Mouse (Mus musculus): ENCODE measurements around the gene Dcaf6. TPM values are rescaled to one million over a fixed set of nuclear protein-coding genes. Genes with fewer than 3 reads are reported as not detected.

Dcaf6 gene
- polyA plus RNA-seq, 1 experiment from 2014 or later = 15.5 TPM

DNA sequence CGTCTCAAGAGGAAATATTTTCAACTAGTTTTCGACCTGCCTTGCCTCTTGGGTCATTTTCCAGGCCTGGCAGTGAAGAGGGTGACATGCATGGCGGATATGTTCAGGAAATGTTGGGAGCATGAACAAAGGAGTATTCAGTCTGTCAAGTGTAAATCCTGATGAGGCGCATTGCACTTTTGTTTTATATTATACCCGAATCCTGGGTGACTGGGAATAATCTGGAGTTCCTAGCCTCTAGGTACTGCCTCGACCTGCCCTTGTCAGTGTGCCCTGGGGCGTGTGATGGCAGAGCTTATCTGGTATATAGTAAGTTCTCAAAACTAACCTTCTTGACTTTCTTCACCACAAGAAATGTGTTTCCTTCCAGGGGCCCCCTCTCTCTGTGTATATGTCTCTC lies 176.2 kb downstream of the Dcaf6 start:
- Histone ChIP-seq H3K36me3 (no peaks in the 10 kb centered on the region), H3K9ac (no peak overlapping the region), H3K4me3 (no peak overlapping the region), H3K27me3 (replicated peaks) (peaks cover 58% of the 10 kb centered on the region), H3K4me2 (no peak overlapping the region), H3K27ac (no peak overlapping the region), H3K9me3 (replicated peaks) (no peaks in the 10 kb centered on the region), H3K4me1 (peaks cover 7% of the 10 kb centered on the region; the same call in 1 of the 2 replicates)
- no peak for ATAC-seq
- WGBS (ENCODE audit: insufficient replicate concordance) = 49% methylated on average over 7 of the region's 7 CpGs

DNA sequence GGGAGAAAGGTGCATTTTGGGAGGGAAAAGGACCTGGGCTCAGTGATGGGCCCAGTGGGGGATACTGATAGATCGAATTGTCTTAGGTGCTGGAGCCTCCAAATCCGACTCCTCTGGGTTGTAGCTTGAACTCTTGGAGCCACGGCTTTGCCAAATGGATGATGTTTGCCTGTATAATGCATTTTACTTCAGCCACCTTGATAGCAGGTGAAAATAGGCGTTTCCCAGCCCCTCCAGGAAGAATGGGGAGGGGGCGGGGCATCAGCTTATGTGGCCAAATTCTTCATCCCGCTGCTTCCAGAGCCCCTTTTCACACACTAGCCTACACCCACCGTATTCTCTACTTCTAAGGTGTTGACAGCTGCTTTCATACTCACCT lies 177.3 kb downstream of the Dcaf6 start:
- Histone ChIP-seq H3K9ac (no peak overlapping the region), H3K4me2 (peak overlapping the region; percentile 68; the same call in 1 of the 2 replicates), H3K27ac (no peak overlapping the region), H3K27me3 (replicated peaks) (peaks cover 58% of the 10 kb centered on the region), H3K4me1 (peaks cover 7% of the 10 kb centered on the region; the same call in 1 of the 2 replicates), H3K4me3 (peak overlapping the region; percentile 52; the same call in 1 of the 2 replicates), H3K36me3 (no peaks in the 10 kb centered on the region), H3K9me3 (replicated peaks) (no peaks in the 10 kb centered on the region)
- WGBS (ENCODE audit: insufficient replicate concordance) = 23% methylated on average over 7 of the region's 7 CpGs
- no peak for ATAC-seq

DNA sequence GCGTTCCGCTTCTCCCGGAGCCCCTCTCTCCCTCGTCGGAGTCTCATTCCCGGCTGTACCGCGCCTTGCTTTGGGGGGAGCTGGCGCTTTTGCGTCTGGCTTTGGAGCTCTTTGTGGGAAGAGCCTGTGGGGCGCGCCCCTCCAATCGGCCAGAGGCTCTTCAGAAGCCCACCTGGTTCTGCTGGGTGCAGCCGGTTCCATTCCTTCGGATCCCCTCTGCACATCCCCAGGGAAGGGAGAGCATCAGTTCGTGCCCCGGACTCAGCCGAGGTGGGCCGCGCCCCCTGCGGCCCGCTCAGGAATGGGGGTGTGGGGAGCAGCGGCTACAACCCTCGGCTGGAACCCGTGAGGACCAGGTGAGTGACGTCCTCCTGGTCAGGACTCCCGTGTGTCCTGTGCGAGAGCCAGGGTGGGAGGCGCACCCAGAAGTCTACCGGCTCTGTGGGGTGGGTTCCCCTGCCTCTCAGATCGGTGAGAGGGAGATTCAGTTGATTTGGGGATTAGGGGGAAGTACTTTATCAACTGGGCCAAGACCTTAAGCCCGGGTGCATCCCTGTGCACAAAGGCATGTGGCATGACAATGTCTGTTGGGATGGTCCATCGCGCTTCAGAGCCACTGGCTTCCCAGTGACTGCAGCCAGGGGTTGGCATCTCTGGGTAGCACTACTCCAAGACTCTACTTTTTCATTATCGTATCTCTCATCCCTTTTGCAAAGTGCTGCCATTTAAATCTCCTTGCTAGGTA lies 177.9 kb downstream of the Dcaf6 start:
- Histone ChIP-seq H3K9me3 (replicated peaks) (no peaks in the 10 kb centered on the region), H3K36me3 (no peaks in the 10 kb centered on the region), H3K4me3 (peak overlapping the region; percentile 52), H3K4me1 (peaks cover 7% of the 10 kb centered on the region; the same call in 1 of the 2 replicates), H3K4me2 (peak overlapping the region; percentile 68), H3K9ac (peak overlapping the region; percentile 33; the same call in 1 of the 2 replicates), H3K27ac (no peak overlapping the region), H3K27me3 (replicated peaks) (peaks cover 58% of the 10 kb centered on the region)
- no peak; the same call in 1 of the 2 replicates for ATAC-seq
- WGBS (ENCODE audit: insufficient replicate concordance) = under 1% methylated on average over 35 of the region's 35 CpGs

DNA sequence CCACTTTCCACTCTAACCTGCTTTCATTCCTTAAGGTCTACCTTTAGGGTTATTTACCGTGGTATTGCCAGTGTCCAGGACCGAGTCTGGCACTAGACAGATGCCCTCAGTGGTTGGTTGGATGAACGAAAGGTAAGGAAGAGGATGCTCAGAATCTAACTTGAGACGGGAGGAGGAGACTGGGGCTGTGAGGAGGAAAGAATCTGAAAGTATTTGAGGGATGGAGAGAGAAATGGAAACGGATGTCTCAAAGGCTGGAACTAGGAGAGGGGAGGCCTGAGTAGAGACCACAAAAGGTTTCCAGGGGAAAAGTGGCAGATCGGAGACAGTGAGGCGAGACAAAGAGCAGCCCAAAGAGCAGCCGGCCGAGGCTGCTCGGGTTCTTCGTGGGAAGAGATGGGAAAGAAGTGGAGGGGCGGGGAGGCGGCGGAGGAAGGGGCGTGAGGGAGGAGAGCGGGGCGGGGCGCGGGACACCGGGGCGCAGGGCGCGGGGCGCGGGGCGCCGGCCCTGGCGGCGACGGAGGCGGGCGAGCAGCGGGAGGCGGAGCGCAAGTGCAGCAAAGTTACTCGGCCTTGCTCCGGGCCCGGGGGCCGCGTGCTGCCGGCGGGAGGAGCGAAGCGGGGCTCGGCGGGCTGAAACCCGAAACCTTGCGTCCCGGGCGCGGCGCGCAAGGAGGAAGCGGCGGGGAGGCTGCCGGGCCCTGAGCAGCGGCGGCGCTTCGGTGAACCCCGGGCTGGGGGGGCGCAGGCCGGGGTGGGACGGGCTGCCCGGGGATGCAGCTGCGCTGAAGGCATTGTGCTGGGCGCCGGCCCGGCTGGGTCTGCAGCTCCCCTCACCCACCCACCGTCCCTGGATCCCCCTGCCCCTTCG lies 178.7 kb downstream of the Dcaf6 start:
- H3K9ac ChIP-seq = peak overlapping the region; percentile 33; the same call in 1 of the 2 replicates
- H3K4me2 ChIP-seq = peak overlapping the region; percentile 68
- no peaks in the 10 kb centered on the region for H3K9me3 ChIP-seq (replicated peaks)
- WGBS (ENCODE audit: insufficient replicate concordance) = 2% methylated on average over 56 of the region's 71 CpGs
- peaks cover 58% of the 10 kb centered on the region for H3K27me3 ChIP-seq (replicated peaks)
- no peak overlapping the region for H3K27ac ChIP-seq
- ATAC-seq = peak; percentile 35; the same call in 1 of the 2 replicates
- H3K4me1 ChIP-seq = peaks cover 7% of the 10 kb centered on the region; the same call in 1 of the 2 replicates
- H3K36me3 ChIP-seq = no peaks in the 10 kb centered on the region
- H3K4me3 ChIP-seq = peak overlapping the region; percentile 52

GRCm38 (mm10) chr1:165280741-165281140 lies 179.5 kb downstream of the Dcaf6 start:
- Histone ChIP-seq H3K4me3 (no peak overlapping the region), H3K4me2 (no peak overlapping the region), H3K4me1 (peaks cover 7% of the 10 kb centered on the region; the same call in 1 of the 2 replicates), H3K9me3 (replicated peaks) (no peaks in the 10 kb centered on the region), H3K27ac (no peak overlapping the region), H3K36me3 (no peaks in the 10 kb centered on the region), H3K9ac (no peak overlapping the region), H3K27me3 (replicated peaks) (peaks cover 58% of the 10 kb centered on the region)
- 66% methylated on average over 10 of the region's 10 CpGs for WGBS (ENCODE audit: insufficient replicate concordance)
- ATAC-seq = no peak

Other genes starting within 250 kb of the Dcaf6 start
- 55.9 and 58.7 TPM in 2 replicates for gene Tiprl, start 223.5 kb downstream of the Dcaf6 start, polyA plus RNA-seq (2016; fragmentation: Nextera tagmentation; extraction: Ambion mirVana)
- 0.14 and 0.20 TPM in 2 replicates for gene Gpr161, start 164.7 kb downstream of the Dcaf6 start, polyA plus RNA-seq (2016; fragmentation: Nextera tagmentation; extraction: Ambion mirVana)
- 184 and 196 TPM in 2 replicates for gene Mpc2, start 162 bp upstream of the Dcaf6 start, polyA plus RNA-seq (2016; fragmentation: Nextera tagmentation; extraction: Ambion mirVana)
- gene Adcy10, start 24.7 kb upstream of the Dcaf6 start, polyA plus RNA-seq (2016; fragmentation: Nextera tagmentation; extraction: Ambion mirVana) = not detected in 2 replicates
- 49.3 and 50.3 TPM in 2 replicates for gene Mpzl1, start 174.1 kb upstream of the Dcaf6 start, polyA plus RNA-seq (2016; fragmentation: Nextera tagmentation; extraction: Ambion mirVana)
- gene Rcsd1, start 249.3 kb upstream of the Dcaf6 start, polyA plus RNA-seq (2016; fragmentation: Nextera tagmentation; extraction: Ambion mirVana) = 10.7 and 10.8 TPM in 2 replicates

All from liver, embryonic 12.5 days (tissue).